Mouse (Mus musculus): ENCODE measurements around the gene Pgap1. TPM values are rescaled to one million over a fixed set of nuclear protein-coding genes. Genes with fewer than 3 reads are reported as not detected.

Gene Pgap1
- polyA plus RNA-seq, 1 experiment from 2014 or later: 6.0 TPM

Other genes starting within 250 kb of the Pgap1 start
- 19.0 and 21.8 TPM in 2 replicates for gene Gtf3c3, start 118.7 kb downstream of the Pgap1 start, polyA plus RNA-seq (2015; fragmentation: Nextera tagmentation; extraction: Ambion mirVana)